Comparison of ENCODE assay signal across 10 mouse cellular contexts in genomic region chr4:86904969-86905368, GRCm38 (mm10). TPM values are rescaled to one million over a fixed set of nuclear protein-coding genes. Genes with fewer than 3 reads are reported as not detected.
DNase-seq lines count a peak whose midpoint lies in the region; TF ChIP-seq lines count a peak whose summit lies in the region.
"Had no signal": no experiment of that assay in that cellular context is flagged by ENCODE, and none has a peak within 500 bp of the region (broad histone marks: within the 10 kb centered on the region; RNA-seq: fewer than 3 reads in every experiment).

No protein-coding gene starts in this region.

- H3K27ac ChIP-seq in left cerebral cortex, adult 2 months, result no peak overlapping the region
- H3K27ac ChIP-seq in ES-E14 (ENCODE audit: insufficient read depth, low read depth, low read length, poor library complexity, severe bottlenecking), result no peak overlapping the region
- H3K27ac ChIP-seq in cortical plate, adult 2 months (ENCODE audit: insufficient read depth, low read length), result no peak overlapping the region
- H3K27ac ChIP-seq: liver, embryonic 13.5 days had no signal

- no peak for TF ChIP-seq POLR2A in cortical plate, adult 2 months (IDR thresholded peaks at IDR 0.05; ENCODE audit: extremely low read depth, insufficient read depth, low read length)

- no peak for DNase-seq in left cerebral cortex, adult 2 months (ENCODE audit: extremely low spot score in 1 of 2, low spot score in 2 of 2)
- no peak for DNase-seq in left cerebral cortex, adult 18-20 months (ENCODE audit: low spot score in 2 of 2)
- peak; percentile 7 to 12 for DNase-seq in B cell, adult 2 months
- peak; percentile 44 for DNase-seq in ES-E14 (ENCODE audit: low read depth, low spot score)
- DNase-seq in layer of hippocampus, adult 11-12 months (ENCODE audit: low spot score), result no peak
- no peak for DNase-seq in left cerebral cortex, adult 9 months (ENCODE audit: low spot score in 2 of 2)
- DNase-seq: gastrocnemius, postnatal 10 days; liver, embryonic 13.5 days had no signal

- in situ Hi-C loops in ES-E14 (cut with MboI; ENCODE audit: low sequenced_read_pairs in 2 of 2, unreplicated experiment in 2 of 2), result no loop called here

- TF ChIP-seq CTCF in left cerebral cortex, adult 2 months (IDR thresholded peaks at IDR 0.05), result peak; percentile 45
- peak; percentile 13; the same call in 1 of the 2 replicates for TF ChIP-seq CTCF in cortical plate, adult 2 months (IDR thresholded peaks at IDR 0.05; ENCODE audit: extremely low read depth, insufficient read depth, low read length)

- H3K9me3 ChIP-seq in ES-E14 (ENCODE audit: control insufficient read depth, insufficient read depth, low read depth, low read length), result no peaks in the 10 kb centered on the region
- H3K9me3 ChIP-seq: liver, embryonic 13.5 days had no signal

- intact Hi-C loops in left cerebral cortex, adult 2 months (cut with DNase I), result no loop called here

- H3K4me3 ChIP-seq in left cerebral cortex, adult 2 months, result no peak overlapping the region
- no peak overlapping the region for H3K4me3 ChIP-seq in ES-E14 (ENCODE audit: insufficient read depth in 1 of 2, low read depth in 1 of 2, low read length in 2 of 2, poor library complexity in 1 of 2, severe bottlenecking in 1 of 2)
- H3K4me3 ChIP-seq in cortical plate, adult 2 months (ENCODE audit: insufficient read depth, low read length), result no peak overlapping the region
- H3K4me3 ChIP-seq: erythroblast, embryonic 14.5 days; liver, embryonic 13.5 days had no signal

- no peaks in the 10 kb centered on the region; a peak in 1 of 4 replicates for H3K4me1 ChIP-seq in ES-E14 (ENCODE audit: control insufficient read depth in 2 of 2, insufficient read depth in 2 of 2, low read length in 2 of 2, poor library complexity in 1 of 2)
- no peaks in the 10 kb centered on the region for H3K4me1 ChIP-seq in cortical plate, adult 2 months (ENCODE audit: control insufficient read depth, insufficient read depth, low read length)

- H3K36me3 ChIP-seq in ES-E14 (ENCODE audit: control insufficient read depth, insufficient read depth, low read length, poor library complexity, severe bottlenecking), result no peaks in the 10 kb centered on the region
- H3K36me3 ChIP-seq: liver, embryonic 13.5 days had no signal

- H3K9ac ChIP-seq in ES-E14 (ENCODE audit: insufficient read depth, low read depth, low read length, poor library complexity, severe bottlenecking), result no peak overlapping the region
- H3K9ac ChIP-seq: liver, embryonic 13.5 days had no signal

TF ChIP-seq in ES-E14, 5 proteins besides CTCF, POLR2A, EP300 and RAD21:
- no peak for TF ChIP-seq MAFK (IDR thresholded peaks at IDR 0.05; ENCODE audit: insufficient read depth, low read depth, low read length)
- no peak for TF ChIP-seq ZNF384 (IDR thresholded peaks at IDR 0.05; ENCODE audit: low read depth, low read length)
- TF ChIP-seq CHD2 (IDR thresholded peaks at IDR 0.05; ENCODE audit: low read depth, low read length), result no peak

RNA-seq across cellular contexts. Expression of gene Acer2, which starts 30.8 kb away (rescaled TPM):
- total RNA-seq in left cerebral cortex, adult 2 months (2021), result 1 to 10 TPM; 6.7 to 8.1 TPM
- total RNA-seq in left cerebral cortex, adult 18-20 months (2021), result 1 to 10 TPM; 4.4 to 9.5 TPM
- 7.2 and 8.3 TPM in 2 replicates for total RNA-seq in ES-E14 (2012; rRNA removed)
- polyA plus RNA-seq in cortical plate, adult 2 months (2012; rRNA removed), result 6.3 and 7.2 TPM in 2 replicates

RNA-seq across cellular contexts. Expression of gene Rps6, which starts 47.8 kb away (rescaled TPM):
- total RNA-seq in left cerebral cortex, adult 2 months (2021), result 100 to 1,000 TPM; 381 to 396 TPM
- total RNA-seq in left cerebral cortex, adult 18-20 months (2021), result 100 to 1,000 TPM; 437 to 446 TPM
- total RNA-seq in ES-E14 (2012; rRNA removed), result 2,193 and 2,264 TPM in 2 replicates
- 613 and 648 TPM in 2 replicates for polyA plus RNA-seq in cortical plate, adult 2 months (2012; rRNA removed)

Comparison
In these comparisons a context has a peak if more than half of its experiments do, and no peak if none do; other contexts are left out.
1. DNase-seq: peak in B cell, adult 2 months (2 of 2) and ES-E14 (single experiment); none in left cerebral cortex, adult 2 months (0 of 2), left cerebral cortex, adult 18-20 months (0 of 2), layer of hippocampus, adult 11-12 months (single experiment) and left cerebral cortex, adult 9 months (0 of 2).